Mouse (Mus musculus) thymus, adult 2 months (tissue): ENCODE measurements around the gene Rnf212b.

Experiments
- CTCF ChIP-seq: fragments of 200-500 bp; IDR thresholded peaks from 2 replicates; pipeline ENCODE4 v1.5.1; 2012; ENCODE audit warnings: mild to moderate bottlenecking, control low read depth, low read length, moderate library complexity, borderline replicate concordance; ENCODE audit not compliant: control insufficient read depth, poor library complexity, insufficient read depth; ENCODE audit errors: extremely low read depth
- POLR2A ChIP-seq: fragments of 200-500 bp; IDR thresholded peaks from 2 replicates; pipeline ENCODE4 v1.6.1; 2012; ENCODE audit warnings: mild to moderate bottlenecking, low read length, control low read depth, moderate library complexity; ENCODE audit not compliant: control insufficient read depth, poor library complexity, insufficient read depth; ENCODE audit errors: extremely low read depth

GRCm38 (mm10) chr14:54885309-54885708, 71.4 kb downstream of the Rnf212b start:
- TF ChIP-seq CTCF = no peak
- TF ChIP-seq POLR2A = no peak
